Mouse (Mus musculus) kidney, adult 11 months (tissue): ENCODE data around the gene Hsh2d.

ENCODE experiments used
- DNase-seq: peaks from one replicate; pipeline ENCODE4 v3.0.0; 2022

Gene Hsh2d

DNA sequence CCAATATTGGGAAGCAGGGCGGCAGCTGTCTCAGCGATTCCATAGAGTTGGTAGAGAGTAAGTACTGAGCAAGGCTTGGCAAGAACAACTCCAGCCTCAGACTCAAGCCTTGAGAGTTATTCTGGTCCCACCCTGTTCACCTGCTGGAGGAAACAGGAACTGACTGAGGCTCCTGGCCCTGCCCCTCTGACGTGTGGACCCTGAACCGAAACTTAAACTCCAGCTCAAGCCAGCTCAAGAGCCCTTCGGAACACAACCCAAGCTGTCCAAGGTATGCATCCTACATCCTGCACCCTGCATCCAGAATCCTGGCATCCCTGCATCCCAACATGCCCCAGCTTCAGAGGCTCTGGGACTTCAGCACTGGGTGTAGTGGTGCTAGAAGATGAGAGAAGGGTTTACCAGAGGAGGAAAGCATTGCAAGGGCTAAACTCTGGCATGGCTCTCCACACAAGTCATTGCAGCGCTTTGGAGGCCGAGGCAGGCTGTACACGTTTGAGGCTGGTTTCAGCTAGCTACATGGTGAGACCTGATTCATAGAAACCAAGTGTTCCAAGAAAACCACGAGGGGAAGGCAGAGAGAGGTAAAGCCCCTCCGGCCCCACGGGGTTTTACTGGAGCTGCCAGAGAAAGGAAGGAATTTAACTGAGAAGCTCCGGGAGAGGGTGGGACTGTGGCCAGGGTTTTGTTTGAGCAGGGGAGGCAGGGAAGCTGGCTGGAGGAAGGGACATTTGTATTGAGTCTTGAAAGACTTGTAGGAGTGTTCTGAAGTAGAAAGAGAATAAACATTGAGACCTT is at the start of gene Hsh2d:
Hsh2d (plus strand) TSS at position 222 of the 798 bp plus-strand sequence.
- no peak for DNase-seq

DNA sequence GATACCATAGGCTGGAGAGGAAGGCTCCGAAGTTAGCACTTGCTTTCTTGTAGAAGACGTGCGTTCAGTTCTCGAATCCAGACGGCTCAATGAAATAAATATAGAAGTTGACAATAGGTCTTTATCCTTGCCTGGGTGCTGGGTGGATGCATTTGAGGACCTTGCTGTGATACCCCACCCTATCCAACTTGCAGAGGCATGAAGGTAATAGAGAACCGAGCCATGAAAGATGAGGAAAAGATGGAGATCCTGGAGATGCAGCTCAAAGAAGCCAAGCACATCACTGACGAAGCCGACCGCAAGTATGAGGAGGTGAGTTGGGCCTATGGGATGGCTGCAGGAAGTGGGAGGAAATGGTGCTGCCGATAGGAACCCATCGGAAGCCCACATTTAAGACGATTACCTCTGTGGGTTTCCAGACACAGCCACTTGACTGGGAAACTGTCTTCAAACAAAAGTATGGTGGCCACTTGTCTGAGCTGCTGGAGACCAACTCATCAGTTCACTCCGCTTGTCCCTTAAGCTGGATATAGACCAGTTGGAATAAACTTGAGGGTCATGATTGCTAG is 46.1 kb upstream of the Hsh2d start:
- DNase-seq = no peak

- DNase-seq = no peak
Observed at GRCm38 (mm10) chr8:72144345-72144975, 45.0 kb upstream of the Hsh2d start.

DNA sequence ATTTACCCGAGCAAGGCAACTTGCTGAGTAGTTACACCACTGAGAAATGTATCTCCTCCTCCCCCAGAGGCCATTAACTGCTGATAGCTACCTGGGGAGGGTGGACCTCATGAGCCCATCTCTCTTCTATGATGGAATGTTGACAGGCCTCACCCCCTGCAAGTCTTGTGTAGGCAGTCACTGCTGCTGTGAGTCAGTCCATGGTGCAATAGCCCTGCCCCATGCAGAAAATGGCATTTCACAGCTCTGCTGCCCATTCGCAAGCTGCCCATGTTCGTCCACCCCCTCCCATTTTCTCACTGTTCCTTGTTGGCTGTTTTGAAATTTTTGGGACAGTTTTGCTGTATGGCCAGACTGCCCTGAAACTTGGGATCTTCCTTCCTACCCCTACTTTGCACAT is 43.9 kb upstream of the Hsh2d start:
- DNase-seq = no peak

- DNase-seq = no peak
Observed at GRCm38 (mm10) chr8:72146056-72146455, 43.4 kb upstream of the Hsh2d start.

- no peak for DNase-seq
Observed at GRCm38 (mm10) chr8:72146556-72146955, 42.9 kb upstream of the Hsh2d start.

DNA sequence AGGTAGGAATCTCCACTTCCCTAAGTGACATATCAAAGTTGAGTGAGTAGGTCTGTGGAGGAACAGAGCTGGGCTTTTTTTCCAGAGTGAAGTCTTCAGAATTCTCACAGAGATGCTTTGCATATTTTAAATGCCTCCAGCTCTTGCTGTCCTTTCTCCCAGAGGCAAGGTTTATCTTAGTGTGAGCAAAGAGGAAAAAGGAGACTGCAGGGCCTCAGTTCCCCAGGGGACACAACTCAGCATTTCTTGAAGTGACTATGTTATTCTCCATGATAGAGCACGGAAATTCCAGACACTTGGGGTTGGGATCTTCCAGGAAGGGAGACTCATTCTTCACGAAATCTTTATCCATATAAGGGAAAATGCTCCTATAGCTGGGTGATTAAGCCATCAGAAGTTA is 42.2 kb upstream of the Hsh2d start:
- DNase-seq = no peak

GRCm38 (mm10) chr8:72149056-72149455 is 40.4 kb upstream of the Hsh2d start:
- DNase-seq = no peak

GRCm38 (mm10) chr8:72151418-72152078 is 37.9 kb upstream of the Hsh2d start:
- no peak for DNase-seq

GRCm38 (mm10) chr8:72153382-72153781 is 36.1 kb upstream of the Hsh2d start:
- DNase-seq = no peak

DNA sequence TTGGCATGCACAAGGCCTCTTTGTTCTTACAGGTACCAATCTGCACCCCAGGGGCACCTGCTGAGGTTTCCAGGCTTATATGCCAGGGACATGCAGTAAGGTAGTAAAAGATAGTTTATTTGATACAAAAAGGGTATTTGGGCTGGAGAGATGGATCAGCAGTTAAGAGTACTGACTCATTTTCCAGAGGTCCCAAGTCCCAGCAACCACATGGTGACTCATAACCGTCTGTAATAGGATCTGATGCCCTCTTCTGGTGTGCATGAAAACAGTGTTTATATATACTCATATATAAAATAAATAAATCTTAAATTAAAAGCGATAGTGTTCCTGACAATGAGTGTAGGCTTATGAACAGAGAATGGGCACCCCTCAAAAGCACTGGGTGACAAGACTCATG is 31.3 kb upstream of the Hsh2d start:
- DNase-seq = no peak

DNA sequence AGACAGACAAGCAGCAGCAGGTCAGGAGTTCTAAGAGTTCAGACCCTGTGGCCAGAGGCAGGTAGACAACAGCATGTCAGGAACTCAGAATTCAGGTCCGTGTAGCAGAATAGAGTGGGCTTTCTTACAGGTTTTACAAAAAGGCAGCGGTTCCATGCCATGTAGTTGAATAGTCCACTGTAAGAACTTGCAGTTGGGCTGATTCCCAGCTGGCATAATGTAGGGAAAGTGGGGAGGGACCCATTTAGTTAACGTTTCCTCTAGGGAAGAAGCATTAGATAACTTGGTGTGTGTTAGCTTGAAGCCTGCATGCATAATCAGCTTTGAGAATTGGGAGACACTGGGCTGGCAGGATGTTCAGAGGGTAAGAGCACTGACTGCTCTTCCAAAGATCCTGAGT is 30.7 kb upstream of the Hsh2d start:
- no peak for DNase-seq

- DNase-seq = no peak
Observed at GRCm38 (mm10) chr8:72160007-72160406, 29.4 kb upstream of the Hsh2d start.

GRCm38 (mm10) chr8:72160707-72161697 is 28.4 kb upstream of the Hsh2d start, which contains the start of gene Rab8a:
Rab8a (plus strand) TSS chr8:72161200.
- peak; percentile 100 for DNase-seq

DNA sequence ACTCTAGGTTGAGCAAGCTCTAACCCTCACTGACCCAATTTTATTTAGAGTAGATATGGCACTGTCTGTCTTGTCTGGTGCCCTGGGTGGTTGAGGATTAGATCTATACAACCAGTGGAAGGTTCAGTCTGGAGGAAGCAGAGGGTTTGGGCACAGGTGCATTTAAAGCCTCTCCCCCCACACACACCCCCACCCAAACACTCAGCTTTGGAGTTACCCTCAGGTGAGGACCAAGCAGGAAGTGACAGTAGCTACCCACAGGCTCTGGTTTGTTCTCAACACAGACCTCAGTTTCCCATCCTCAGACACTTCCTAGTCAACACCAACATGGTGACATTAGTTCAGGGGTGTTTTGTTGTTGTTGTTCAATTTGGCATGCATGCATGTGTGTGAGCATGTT is 26.6 kb upstream of the Hsh2d start:
- no peak for DNase-seq

- no peak for DNase-seq
Observed at GRCm38 (mm10) chr8:72169098-72169668, 20.3 kb upstream of the Hsh2d start.

- DNase-seq = peak; percentile 82
Observed at GRCm38 (mm10) chr8:72169681-72170249, 19.7 kb upstream of the Hsh2d start.

GRCm38 (mm10) chr8:72177346-72177925 is 12.0 kb upstream of the Hsh2d start:
- peak; percentile 28 for DNase-seq

DNA sequence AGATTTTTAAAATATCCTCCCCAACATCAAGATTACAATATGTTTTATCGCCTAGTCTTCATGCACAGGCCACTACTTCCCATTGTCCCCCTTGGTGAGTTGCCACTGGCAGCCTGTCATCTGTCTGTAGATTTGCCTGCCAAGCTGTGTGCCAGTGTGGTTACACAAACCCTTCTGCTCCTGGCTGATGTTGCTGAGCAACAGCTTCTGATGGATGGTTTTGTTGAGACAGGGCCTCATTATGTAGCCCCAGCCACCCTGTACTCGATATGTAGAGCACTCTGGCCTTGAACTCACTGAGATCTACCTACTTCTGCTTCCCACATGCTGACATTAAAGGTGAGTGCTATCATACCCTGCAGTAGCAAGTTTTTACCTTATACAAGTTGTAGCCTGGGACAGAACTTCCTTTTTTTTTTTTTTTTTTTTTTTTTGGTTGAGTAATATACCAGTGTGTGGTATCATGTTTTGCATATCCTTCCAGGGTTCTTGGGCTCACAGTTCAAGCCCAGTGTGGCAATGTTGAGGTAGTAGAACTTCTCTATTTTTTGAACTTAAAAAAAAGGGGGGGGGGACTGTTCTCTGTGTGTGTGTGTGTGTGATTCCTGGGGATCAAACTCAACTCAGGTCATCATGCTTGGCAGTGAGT is 5.8 kb upstream of the Hsh2d start:
- DNase-seq = no peak

- no peak for DNase-seq
Observed at GRCm38 (mm10) chr8:72187793-72188331, 1.6 kb upstream of the Hsh2d start.
